ENCODE assay signal across 17 mouse cellular contexts in the genomic region with DNA sequence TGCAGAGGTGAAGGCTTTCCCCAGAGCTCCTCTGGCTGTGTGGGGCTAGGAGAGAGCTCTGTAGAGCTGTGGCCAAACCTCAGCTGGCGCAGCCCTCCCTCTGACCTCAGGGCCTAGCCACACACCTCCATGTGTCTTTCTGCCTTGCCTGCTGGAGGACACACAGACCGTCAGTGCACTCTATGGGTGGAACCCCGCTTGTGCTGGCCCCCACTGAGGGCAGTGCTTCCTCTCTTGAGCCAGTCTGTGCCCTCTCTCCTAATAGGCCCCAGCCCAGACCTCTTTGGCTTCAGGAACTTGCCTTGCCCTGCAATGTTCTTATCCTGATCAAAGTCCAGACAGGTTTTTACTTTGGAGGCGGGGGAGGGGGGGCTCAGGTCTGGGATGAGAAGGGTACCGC. TPM values are rescaled to one million over a fixed set of nuclear protein-coding genes. Genes with fewer than 3 reads are reported as not detected.
DNase-seq lines count a peak whose midpoint lies in the region; ATAC-seq and TF ChIP-seq lines count a peak whose summit lies in the region.
"Had no signal": no experiment of that assay in that cellular context is flagged by ENCODE, and none has a peak within 500 bp of the region (broad histone marks: within the 10 kb centered on the region; RNA-seq: fewer than 3 reads in every experiment).

No protein-coding gene starts in this region.

- H3K36me3 ChIP-seq in kidney, adult 2 months (ENCODE audit: control insufficient read depth, insufficient read depth, low read length), result no peaks in the 10 kb centered on the region
- no peaks in the 10 kb centered on the region for H3K36me3 ChIP-seq in kidney, embryonic 14.5 days (ENCODE audit: control insufficient read depth, insufficient read depth, low read length)
- H3K36me3 ChIP-seq in intestine, embryonic 16.5 days (ENCODE audit: control insufficient read depth, insufficient read depth, low read length), result no peaks in the 10 kb centered on the region
- no peaks in the 10 kb centered on the region for H3K36me3 ChIP-seq in stomach, postnatal 0 days (ENCODE audit: control insufficient read depth, insufficient read depth, low read length)
- H3K36me3 ChIP-seq: hindbrain, embryonic 10.5 days; limb, embryonic 10.5 days; liver, embryonic 15.5 days had no signal

- H3K4me1 ChIP-seq in kidney, adult 2 months (ENCODE audit: control insufficient read depth, insufficient read depth, low read length), result peaks cover 6% of the 10 kb centered on the region; the same call in 1 of the 2 replicates
- no peaks in the 10 kb centered on the region for H3K4me1 ChIP-seq in kidney, embryonic 14.5 days (ENCODE audit: control insufficient read depth, insufficient read depth, low read length)
- no peaks in the 10 kb centered on the region for H3K4me1 ChIP-seq in lung, adult 2 months (ENCODE audit: control insufficient read depth, insufficient read depth, low read length)
- H3K4me1 ChIP-seq in intestine, embryonic 16.5 days (ENCODE audit: control insufficient read depth, insufficient read depth, low read length), result peaks cover 3% of the 10 kb centered on the region; the same call in 1 of the 2 replicates
- H3K4me1 ChIP-seq in stomach, postnatal 0 days (replicated peaks; ENCODE audit: control insufficient read depth, insufficient read depth), result no peaks in the 10 kb centered on the region
- H3K4me1 ChIP-seq: embryonic facial prominence, embryonic 13.5 days; hindbrain, embryonic 10.5 days; limb, embryonic 10.5 days had no signal

- H3K9ac ChIP-seq in kidney, embryonic 14.5 days (ENCODE audit: low read depth, low read length), result no peak overlapping the region
- no peak overlapping the region for H3K9ac ChIP-seq in intestine, embryonic 16.5 days (ENCODE audit: low read depth, low read length)
- H3K9ac ChIP-seq in stomach, postnatal 0 days (ENCODE audit: low read length), result no peak overlapping the region
- H3K9ac ChIP-seq: embryonic facial prominence, embryonic 13.5 days; liver, embryonic 15.5 days had no signal

- peak; percentile 35 for DNase-seq in kidney, adult 2 months
- peak; percentile 6 to 27 for DNase-seq in lung, adult 18-20 months
- no peak for DNase-seq in lung, adult 2 months
- DNase-seq in stomach, postnatal 0 days (ENCODE audit: low spot score), result no peak
- no peak for DNase-seq in cerebellum, adult 18-20 months
- DNase-seq: cerebellum, adult 9-11 months; gastrocnemius, postnatal 25 days; retina, postnatal 1 day; thymus, postnatal 14 days had no signal

- H3K4me3 ChIP-seq in kidney, adult 2 months (ENCODE audit: insufficient read depth, low read depth, low read length), result no peak overlapping the region
- no peak overlapping the region for H3K4me3 ChIP-seq in kidney, embryonic 14.5 days (ENCODE audit: low read length)
- no peak overlapping the region for H3K4me3 ChIP-seq in lung, adult 2 months (replicated peaks; ENCODE audit: extremely low read depth, low read depth, low read length)
- no peak overlapping the region for H3K4me3 ChIP-seq in intestine, embryonic 16.5 days (ENCODE audit: low read length)
- no peak overlapping the region for H3K4me3 ChIP-seq in stomach, postnatal 0 days (ENCODE audit: low read depth, low read length)
- H3K4me3 ChIP-seq: embryonic facial prominence, embryonic 13.5 days; hindbrain, embryonic 10.5 days; layer of hippocampus, adult 2 months; limb, embryonic 10.5 days; liver, embryonic 15.5 days had no signal

- H3K27me3 ChIP-seq in kidney, adult 2 months (replicated peaks; ENCODE audit: control insufficient read depth, insufficient read depth, low read length), result no peaks in the 10 kb centered on the region
- H3K27me3 ChIP-seq in kidney, embryonic 14.5 days (ENCODE audit: control insufficient read depth, insufficient read depth, low read length), result peaks cover 4% of the 10 kb centered on the region; the same call in 1 of the 2 replicates
- H3K27me3 ChIP-seq in intestine, embryonic 16.5 days (replicated peaks; ENCODE audit: control insufficient read depth, insufficient read depth, low read length), result peaks cover 2% of the 10 kb centered on the region; the same call in 1 of the 2 replicates
- no peaks in the 10 kb centered on the region for H3K27me3 ChIP-seq in stomach, postnatal 0 days (ENCODE audit: control insufficient read depth, insufficient read depth, low read length)

- no peak overlapping the region for H3K4me2 ChIP-seq in kidney, embryonic 14.5 days (replicated peaks; ENCODE audit: low read depth, low read length)
- no peak overlapping the region for H3K4me2 ChIP-seq in intestine, embryonic 16.5 days (ENCODE audit: low read depth, low read length)
- H3K4me2 ChIP-seq in stomach, postnatal 0 days (replicated peaks; ENCODE audit: low read depth), result no peak overlapping the region
- H3K4me2 ChIP-seq: embryonic facial prominence, embryonic 13.5 days; liver, embryonic 15.5 days had no signal

- ATAC-seq in kidney, embryonic 14.5 days (ENCODE audit: low FRiP score, low TSS enrichment), result no peak
- ATAC-seq in intestine, embryonic 16.5 days, result peak; percentile 56
- ATAC-seq in stomach, postnatal 0 days (ENCODE audit: low FRiP score, low TSS enrichment), result peak; percentile 32; the same call in 1 of the 2 replicates
- ATAC-seq: forebrain, embryonic 16.5 days had no signal

- WGBS in kidney, adult 2 months, result 73% methylated on average over 5 of the region's 5 CpGs
- WGBS in kidney, embryonic 14.5 days, result 91% methylated on average over 4 of the region's 5 CpGs
- 73% methylated on average over 5 of the region's 5 CpGs for WGBS in lung, adult 2 months
- 62% methylated on average over 5 of the region's 5 CpGs for WGBS in intestine, embryonic 16.5 days
- 60% methylated on average over 5 of the region's 5 CpGs for WGBS in stomach, postnatal 0 days

- no peaks in the 10 kb centered on the region for H3K9me3 ChIP-seq in kidney, embryonic 14.5 days (ENCODE audit: control insufficient read depth, low read length)
- H3K9me3 ChIP-seq in intestine, embryonic 16.5 days (ENCODE audit: control insufficient read depth, low read length), result no peaks in the 10 kb centered on the region
- H3K9me3 ChIP-seq in stomach, postnatal 0 days (ENCODE audit: control insufficient read depth, low read length), result no peaks in the 10 kb centered on the region
- H3K9me3 ChIP-seq: embryonic facial prominence, embryonic 13.5 days; hindbrain, embryonic 10.5 days; limb, embryonic 10.5 days; liver, embryonic 15.5 days had no signal

- TF ChIP-seq POLR2A in kidney, adult 2 months (IDR thresholded peaks at IDR 0.05; ENCODE audit: low read depth, low read length), result no peak
- no peak for TF ChIP-seq POLR2A in lung, adult 2 months (IDR thresholded peaks at IDR 0.05; ENCODE audit: borderline replicate concordance, extremely low read depth, low read depth, low read length)

- no peak; the same call in 1 of the 2 replicates for TF ChIP-seq CTCF in kidney, adult 2 months (conservative IDR thresholded peaks at IDR 0.05; ENCODE audit: insufficient read depth, insufficient read length, low read depth, low read length)
- TF ChIP-seq CTCF in lung, adult 2 months (IDR thresholded peaks at IDR 0.05; ENCODE audit: insufficient read depth, low read length), result no peak
- no peak for TF ChIP-seq CTCF in stomach, postnatal 0 days (IDR thresholded peaks at IDR 0.05; ENCODE audit: low read depth)

- H3K27ac ChIP-seq in kidney, adult 2 months (ENCODE audit: insufficient read depth, low read depth, low read length), result peak overlapping the region; percentile 46
- no peak overlapping the region for H3K27ac ChIP-seq in kidney, embryonic 14.5 days (ENCODE audit: low read depth, low read length)
- H3K27ac ChIP-seq in intestine, embryonic 16.5 days (ENCODE audit: low read length), result no peak overlapping the region
- no peak overlapping the region for H3K27ac ChIP-seq in stomach, postnatal 0 days (replicated peaks)
- H3K27ac ChIP-seq: embryonic facial prominence, embryonic 13.5 days; hindbrain, embryonic 10.5 days; layer of hippocampus, adult 2 months; limb, embryonic 10.5 days; liver, embryonic 15.5 days had no signal

- TF ChIP-seq EP300 in stomach, postnatal 0 days (optimal IDR thresholded peaks at IDR 0.05), result no peak

RNA-seq across cellular contexts. Expression of gene Kdm5c, which starts 8.5 kb away (rescaled TPM):
- 41.7 and 42.6 TPM in 2 replicates for polyA plus RNA-seq in kidney, adult 2 months (2012; rRNA removed)
- polyA plus RNA-seq in kidney, embryonic 14.5 days (2014; fragmentation: Nextera tagmentation; extraction: Ambion mirVana), result 39.4 and 42.5 TPM in 2 replicates
- polyA plus RNA-seq in lung, adult 2 months (2012; rRNA removed), result 46.4 and 49.9 TPM in 2 replicates
- polyA plus RNA-seq in intestine, embryonic 16.5 days (2015; fragmentation: Nextera tagmentation; extraction: Ambion mirVana), result 33.5 and 38.3 TPM in 2 replicates
- polyA plus RNA-seq in stomach, postnatal 0 days (2015; fragmentation: Nextera tagmentation; extraction: Ambion mirVana), result 13.8 and 15.4 TPM in 2 replicates

Comparison
In these comparisons a context has a peak if more than half of its experiments do, and no peak if none do; other contexts are left out.
1. DNase-seq: peak in kidney, adult 2 months (single experiment) and lung, adult 18-20 months (2 of 2); none in lung, adult 2 months (single experiment), stomach, postnatal 0 days (single experiment) and cerebellum, adult 18-20 months (0 of 2).